Mouse (Mus musculus) heart, adult 2 months (tissue): ENCODE measurements around the gene Nfkbie.

Experiments used
- CTCF ChIP-seq: fragments of 200-600 bp; IDR thresholded peaks from 2 replicates; pipeline ENCODE4 v1.8.1; 2022; ENCODE audit warnings: antibody characterized with exemption, mild to moderate bottlenecking, moderate library complexity
- EP300 ChIP-seq: fragments of 200-500 bp; IDR thresholded peaks from 2 replicates; pipeline ENCODE4 v1.6.1; 2011; ENCODE audit warnings: low read depth, low read length, control low read depth; ENCODE audit not compliant: insufficient read depth
- POLR2A ChIP-seq: fragments of 200-500 bp; IDR thresholded peaks from 2 replicates; pipeline ENCODE4 v1.6.1; 2011; ENCODE audit warnings: mild to moderate bottlenecking, low read depth, low read length, control low read depth; ENCODE audit not compliant: insufficient read depth

GRCm38 (mm10) chr17:45579554-45579953 is 24.1 kb downstream of the Nfkbie start:
- TF ChIP-seq POLR2A (no peak), CTCF (no peak), EP300 (no peak)
